Mouse (Mus musculus) neutrophil, adult 65 days (primary cell): ENCODE results near the gene Rnf121. TPM values are rescaled to one million over a fixed set of nuclear protein-coding genes. Genes with fewer than 3 reads are reported as not detected.

Source experiments
- total RNA-seq: library from RNA; stranded (reverse); gene quantifications from 2 replicates; pipeline ENCODE4 v1.2.4, GENCODE M21; 2023

The Rnf121 gene
- total RNA-seq, result 12.0 and 16.0 TPM in 2 replicates

DNA sequence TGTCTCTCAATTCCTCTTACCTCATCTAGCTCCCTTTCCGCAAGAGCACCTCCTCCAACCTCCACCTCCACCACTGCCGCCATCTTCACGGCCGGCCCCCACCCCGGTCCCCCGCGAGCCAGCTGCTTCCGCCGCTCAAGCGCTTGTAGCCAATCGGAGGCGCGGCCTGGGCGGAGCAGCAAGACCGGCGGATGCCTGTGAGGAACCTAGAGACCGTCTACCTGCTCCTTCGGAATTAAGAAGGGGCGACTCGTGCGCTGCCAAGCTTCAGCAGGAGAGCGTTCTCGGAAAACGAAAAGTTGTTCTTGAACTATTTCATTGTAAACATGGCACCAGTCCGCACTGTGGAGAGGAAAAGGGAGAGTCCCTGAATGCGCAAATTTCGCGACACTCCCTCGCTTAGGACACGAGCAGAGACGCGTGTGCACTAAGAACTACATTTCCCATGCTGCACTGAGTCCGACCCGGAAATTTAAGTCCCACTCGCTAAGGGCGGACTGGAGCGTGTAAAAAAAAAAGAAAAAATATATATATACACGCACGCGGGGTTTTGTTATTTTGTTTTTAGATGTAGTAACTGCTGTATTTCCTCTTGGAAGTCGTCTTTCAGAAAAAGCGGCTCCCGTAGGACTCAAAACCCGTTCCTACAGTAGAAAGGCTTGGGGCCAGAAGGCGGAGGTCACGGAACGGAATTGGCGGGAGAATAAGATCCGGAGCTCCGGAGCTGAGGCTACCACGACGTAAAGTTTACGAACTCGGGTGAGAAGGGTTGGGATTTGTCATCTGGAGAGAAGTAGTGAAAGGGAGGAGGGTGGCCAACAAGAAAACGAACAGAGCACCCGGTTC is at the start of gene Rnf121, which contains the start of the genes Xndc1 and Xntrpc:
Gene Rnf121, minus strand, starts transcription at position 424 of the 846 bp plus-strand sequence.
Gene Xndc1, plus strand, starts transcription at position 466 of the 846 bp plus-strand sequence.
Gene Xntrpc, plus strand, starts transcription at position 668 of the 846 bp plus-strand sequence.

DNA sequence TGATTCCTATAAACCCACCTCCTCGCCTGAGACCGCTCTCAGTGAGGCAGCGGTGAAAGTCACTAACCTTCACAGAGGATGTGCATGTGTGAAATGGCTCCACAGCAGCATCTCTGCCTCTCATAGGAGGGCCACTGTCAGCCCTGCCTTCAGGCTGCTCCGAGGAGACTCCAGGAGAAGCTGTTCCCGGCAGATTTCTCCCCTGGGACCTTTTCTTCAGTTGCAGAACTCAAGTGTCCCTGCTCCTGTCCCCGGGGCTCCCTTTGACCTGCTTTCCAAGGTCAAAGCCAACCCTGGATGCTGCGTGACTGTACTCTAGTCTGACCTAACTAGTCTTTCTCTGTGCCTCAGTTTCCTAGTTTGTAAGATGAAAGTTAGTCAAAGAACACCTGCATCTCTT is 43.9 kb upstream of the Rnf121 start, which contains the start of gene Art5:
Gene Art5, minus strand, starts transcription at position 319 of the 400 bp plus-strand sequence.

DNA sequence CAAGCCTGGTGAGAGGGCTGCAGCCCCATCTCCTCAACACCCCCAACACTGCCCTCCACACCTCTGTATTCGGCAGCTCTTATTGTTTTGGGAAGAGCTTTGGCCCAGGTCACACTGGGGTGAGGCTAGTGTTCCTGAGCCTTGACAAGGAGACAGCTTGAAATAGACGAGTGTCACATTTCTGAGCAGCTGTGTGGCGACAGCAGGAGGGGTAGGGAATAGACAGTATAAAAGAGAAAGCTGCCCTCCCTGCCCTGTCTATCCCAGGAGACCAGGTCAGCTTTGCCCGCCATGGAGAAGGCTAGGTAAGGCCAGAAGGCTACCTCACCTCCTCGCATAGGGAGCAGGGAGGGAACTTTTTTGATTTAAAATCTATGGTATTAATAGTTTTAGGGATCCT is 36.2 kb upstream of the Rnf121 start, which contains the start of gene Art1:
Gene Art1, plus strand, starts transcription at position 257 of the 400 bp plus-strand sequence.

DNA sequence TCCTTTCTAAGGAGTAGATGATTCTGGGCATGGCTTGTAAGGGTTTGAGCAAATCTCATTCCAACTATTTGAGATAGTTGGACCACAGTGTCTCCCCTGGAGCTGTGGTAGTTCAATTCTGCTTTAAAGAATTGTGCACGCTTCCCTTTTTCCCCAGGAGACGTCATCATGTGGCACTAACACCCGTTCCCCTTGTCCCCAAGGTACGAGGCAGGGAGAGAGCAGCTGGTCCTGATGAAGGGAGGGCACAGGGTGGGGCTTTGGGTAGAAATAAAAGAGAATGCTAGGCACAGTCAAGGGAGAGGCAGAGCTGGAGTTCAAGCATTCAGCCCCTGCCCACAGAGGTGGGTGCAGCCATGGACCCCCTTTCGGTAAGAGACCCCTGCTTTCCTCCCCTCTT is 17.5 kb upstream of the Rnf121 start, which contains the start of gene Trpc2:
Gene Trpc2, plus strand, starts transcription at position 301 of the 400 bp plus-strand sequence.

DNA sequence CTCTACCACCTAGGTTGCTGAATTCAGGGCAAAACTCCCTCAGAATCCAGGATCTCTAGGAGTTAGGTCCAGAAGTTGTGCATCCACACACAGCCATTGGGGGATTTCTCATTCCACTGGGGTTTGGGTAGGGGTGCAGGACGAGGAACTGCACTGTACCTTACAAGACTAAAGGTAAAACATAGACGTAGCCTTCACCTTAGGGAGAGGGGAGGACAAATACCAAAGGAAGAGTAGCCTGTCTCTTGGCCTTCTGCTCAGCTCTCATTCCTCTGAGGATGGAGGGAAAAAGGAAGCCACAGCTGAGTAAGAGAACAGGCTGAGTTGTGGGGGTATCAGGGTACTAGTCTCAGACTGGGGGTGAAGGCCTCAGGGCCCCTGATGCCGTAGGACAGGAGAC is 46.7 kb downstream of the Rnf121 start, which contains the start of gene Il18bp:
Gene Il18bp, minus strand, starts transcription at position 101 of the 400 bp plus-strand sequence.

Other genes starting within 250 kb of the Rnf121 start
- gene Phox2a, start 247.2 kb downstream of the Rnf121 start, total RNA-seq, result not detected in 2 replicates
- gene Inppl1, start 227.2 kb downstream of the Rnf121 start, total RNA-seq, result 14.9 and 24.8 TPM in 2 replicates
- 1.5 TPM in 1 of 2 replicates, not detected in the other for gene Folr2, start 208.3 kb downstream of the Rnf121 start, total RNA-seq
- 40.4 and 44.1 TPM in 2 replicates for gene Anapc15, start 201.8 kb downstream of the Rnf121 start, total RNA-seq
- not detected in 2 replicates for gene Folr1, start 194.7 kb downstream of the Rnf121 start, total RNA-seq
- 97.8 and 108 TPM in 2 replicates for gene Lamtor1, start 159.6 kb downstream of the Rnf121 start, total RNA-seq
- 0.18 TPM in 1 of 2 replicates, not detected in the other for gene Tomt, start 159.1 kb downstream of the Rnf121 start, total RNA-seq
- 0.51 and 1.1 TPM in 2 replicates for gene Lrrc51, start 131.6 kb downstream of the Rnf121 start, total RNA-seq
- 91.4 and 106 TPM in 2 replicates for gene Numa1, start 131.4 kb downstream of the Rnf121 start, total RNA-seq
- 28.7 and 30.3 TPM in 2 replicates for gene Il18bp, start 46.8 kb downstream of the Rnf121 start, total RNA-seq
- 6.9 and 8.8 TPM in 2 replicates for gene Xndc1, start within 50 bp of the Rnf121 start, total RNA-seq
- 0.54 and 1.1 TPM in 2 replicates for gene Xntrpc, start 244 bp upstream of the Rnf121 start, total RNA-seq
- gene Trpc2, start 17.6 kb upstream of the Rnf121 start, total RNA-seq, result 0.22 and 0.45 TPM in 2 replicates
- not detected in 2 replicates for gene Art1, start 36.3 kb upstream of the Rnf121 start, total RNA-seq
- not detected in 2 replicates for gene Art5, start 44.0 kb upstream of the Rnf121 start, total RNA-seq
- gene Chrna10, start 51.4 kb upstream of the Rnf121 start, total RNA-seq, result 0.16 TPM in 1 of 2 replicates, not detected in the other
- gene Nup98, start 144.7 kb upstream of the Rnf121 start, total RNA-seq, result 69.7 and 84.9 TPM in 2 replicates
- 34.8 and 40.8 TPM in 2 replicates for gene Pgap2, start 144.7 kb upstream of the Rnf121 start, total RNA-seq
- gene Rhog, start 190.6 kb upstream of the Rnf121 start, total RNA-seq, result 459 and 512 TPM in 2 replicates
- gene Stim1, start 202.3 kb upstream of the Rnf121 start, total RNA-seq, result 90.5 and 118 TPM in 2 replicates